Mouse (Mus musculus) cerebellum, adult 2 months (tissue): Measurements from ENCODE around the gene Myo9b.

Source experiments
- CTCF ChIP-seq: fragments of 200-500 bp; IDR thresholded peaks from 2 replicates; pipeline ENCODE4 v1.5.1; 2011; ENCODE audit warnings: low read depth, mild to moderate bottlenecking, control low read depth, low read length, moderate library complexity, borderline replicate concordance; ENCODE audit not compliant: insufficient read depth
- POLR2A ChIP-seq: fragments of 200-500 bp; IDR thresholded peaks from 2 replicates; pipeline ENCODE4 v1.6.1; 2011; ENCODE audit warnings: low read length, control low read depth, borderline replicate concordance; ENCODE audit not compliant: insufficient read depth

GRCm38 (mm10) chr8:71282621-71283020 is 10.1 kb downstream of the Myo9b start:
- TF ChIP-seq CTCF (no peak), POLR2A (no peak)
